Mouse (Mus musculus) heart, postnatal 0 days (tissue): ENCODE results near the gene Slit1.

Source experiments
- CTCF ChIP-seq: IDR thresholded peaks from 2 replicates; pipeline ENCODE4 v1.5.1; 2016; ENCODE audit warnings: antibody characterized with exemption, control low read depth, low read depth
- EP300 ChIP-seq: IDR thresholded peaks from 2 replicates; pipeline ENCODE4 v1.6.1; 2016; ENCODE audit warnings: antibody characterized with exemption, low read depth

- no peak for TF ChIP-seq CTCF
- TF ChIP-seq EP300 = no peak
These were observed 124.6 kb downstream of the Slit1 start for GRCm38 (mm10) chr19:41618771-41619385.
